Mouse (Mus musculus): ENCODE results near the gene Rangrf.
"Not testable (repeated sequence)": the region's sequence is repeated elsewhere in the genome, so short reads cannot be mapped to it uniquely, and the experiment has no call there.

The Rangrf gene

DNA sequence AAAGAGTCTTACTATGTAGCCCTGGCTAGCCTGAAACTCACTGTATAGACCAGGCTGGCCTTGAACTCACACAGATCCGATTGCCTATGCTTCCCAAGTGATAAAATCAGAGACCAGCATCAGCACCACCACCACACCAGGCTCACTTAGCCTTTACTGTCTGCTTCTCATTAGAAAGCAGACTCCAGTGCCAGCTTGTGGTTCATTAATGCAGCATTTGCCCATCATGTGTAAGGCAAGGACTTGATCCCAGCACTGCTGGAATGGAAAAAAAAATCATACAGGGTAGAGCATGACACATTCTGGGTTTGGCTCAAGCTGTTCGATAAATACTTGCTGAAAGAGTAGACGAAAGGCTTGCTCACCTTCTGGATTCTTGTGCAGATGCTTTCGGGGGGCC, 29.0 kb downstream of the Rangrf start:
- no peak for DNase-seq (ENCODE audit: low read depth, low spot score)

DNA sequence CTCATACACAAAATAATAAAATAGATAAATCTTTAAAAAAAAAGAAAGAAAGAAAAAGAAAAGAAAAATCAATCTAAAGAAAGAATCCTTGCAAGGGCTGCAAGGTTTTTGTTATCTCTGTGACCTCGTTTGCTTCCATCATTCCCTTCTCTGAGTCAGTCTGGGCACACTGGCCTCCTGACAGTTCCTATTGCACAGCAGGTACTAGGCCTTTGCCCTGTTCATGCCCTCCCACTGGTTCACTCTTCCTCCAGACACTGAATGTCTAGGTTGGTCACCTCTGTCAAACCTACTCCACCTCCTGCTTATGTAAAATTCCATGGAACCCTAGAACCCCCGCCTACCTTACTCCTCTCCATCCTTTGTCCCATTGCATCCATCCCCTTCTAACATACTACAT, 29.7 kb downstream of the Rangrf start:
- no peak for DNase-seq (ENCODE audit: low read depth, low spot score)

DNA sequence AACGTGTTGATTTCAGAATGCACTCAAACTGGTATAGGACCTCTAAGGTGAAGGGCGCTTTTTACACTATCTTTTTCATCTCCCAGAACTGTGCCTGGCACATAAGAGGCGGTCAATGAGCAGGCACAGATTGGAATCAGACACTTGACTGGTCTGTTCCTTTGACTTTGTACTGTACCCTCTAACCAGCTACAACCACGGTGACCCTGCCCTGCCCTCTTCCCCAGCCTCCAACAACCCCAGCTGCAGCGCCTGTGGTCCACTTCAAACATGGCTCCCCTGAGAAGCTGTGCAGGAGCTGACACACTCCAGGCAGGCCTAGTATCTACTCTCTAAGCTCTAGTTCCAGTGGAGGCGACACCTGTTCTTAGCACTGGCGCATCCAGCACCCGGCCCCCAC, 32.3 kb downstream of the Rangrf start:
- no peak for DNase-seq (ENCODE audit: low read depth, low spot score)

DNA sequence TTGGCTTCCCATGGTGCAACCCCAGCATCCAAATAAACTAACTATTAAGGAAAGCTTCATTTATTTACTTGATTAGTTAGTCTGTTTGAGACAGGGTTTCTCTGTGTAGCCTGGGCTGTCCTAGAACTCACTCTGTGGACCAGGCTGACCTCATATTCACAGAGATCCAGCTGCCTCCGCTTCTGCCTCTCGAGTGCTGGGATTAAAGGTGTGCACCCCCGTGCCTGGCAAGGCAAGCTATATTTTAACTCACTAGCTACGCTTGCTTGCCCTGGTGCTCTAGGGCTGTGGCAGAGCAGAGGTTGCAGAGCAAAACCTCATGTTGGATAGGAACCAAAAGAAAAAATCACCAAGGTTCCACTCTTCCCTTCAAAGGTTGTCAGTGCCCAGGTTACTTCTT, 34.5 kb downstream of the Rangrf start:
- no peak for DNase-seq (ENCODE audit: low read depth, low spot score)

DNA sequence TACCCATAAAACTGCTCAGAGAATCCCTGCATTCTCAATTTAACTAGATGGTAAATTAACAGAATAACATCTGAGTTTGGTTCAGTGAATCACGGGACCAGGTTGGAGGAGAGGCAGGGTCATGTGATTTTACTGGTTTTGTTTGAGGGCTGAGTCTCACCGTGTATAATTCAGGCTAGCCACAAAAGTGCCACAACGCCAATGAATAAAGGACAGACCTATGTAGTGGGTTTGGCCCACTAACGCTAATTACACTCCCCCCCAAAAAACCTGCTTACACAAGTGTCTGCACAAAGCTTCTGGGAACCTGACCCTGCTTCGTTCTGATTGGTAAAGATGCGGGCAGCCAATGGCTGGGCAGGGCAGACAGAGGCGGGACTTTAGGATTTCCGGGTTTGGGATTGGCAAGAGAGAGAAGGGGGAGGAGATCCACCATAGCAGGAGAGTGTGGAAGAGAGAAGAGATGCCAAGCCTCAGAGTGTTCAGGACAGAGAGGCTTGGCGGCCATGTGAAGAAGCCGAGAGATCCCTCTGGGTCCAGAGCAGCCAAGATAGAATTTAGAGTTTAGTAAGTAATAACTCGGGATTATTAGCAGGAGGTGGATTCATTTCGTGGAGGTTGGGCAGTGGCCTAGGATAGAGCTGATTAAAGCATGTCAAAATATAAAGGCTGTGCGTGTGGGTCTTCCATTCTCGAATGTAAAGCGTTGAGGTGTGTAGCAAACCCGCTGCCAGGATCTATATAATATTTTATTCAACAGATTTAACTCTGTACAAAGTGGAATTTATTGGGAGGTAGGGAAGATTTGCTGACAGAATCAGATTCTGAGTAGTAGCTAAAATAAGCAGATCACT, 35.3 kb downstream of the Rangrf start:
- peak; percentile 92 for DNase-seq (ENCODE audit: low read depth, low spot score)

DNA sequence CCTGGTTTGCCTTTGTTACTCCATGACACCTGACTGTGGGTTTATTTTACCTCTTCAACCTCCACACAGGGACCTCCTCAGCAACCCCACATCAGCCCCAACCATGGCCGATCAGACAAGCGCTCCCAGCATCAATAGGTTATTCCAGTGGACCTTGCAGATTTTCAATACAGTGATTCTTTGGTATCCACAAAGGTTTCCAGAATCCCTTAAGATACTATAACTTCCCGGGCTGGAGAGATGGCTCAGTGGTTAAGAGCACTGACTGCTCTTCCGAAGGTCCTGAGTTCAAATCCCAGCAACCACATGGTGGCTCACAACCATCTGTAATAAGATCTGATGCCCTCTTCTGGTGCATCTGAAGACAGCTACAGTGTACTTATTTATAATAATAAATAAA, 38.0 kb downstream of the Rangrf start:
- not testable (repeated sequence) for DNase-seq (ENCODE audit: low read depth, low spot score)

DNA sequence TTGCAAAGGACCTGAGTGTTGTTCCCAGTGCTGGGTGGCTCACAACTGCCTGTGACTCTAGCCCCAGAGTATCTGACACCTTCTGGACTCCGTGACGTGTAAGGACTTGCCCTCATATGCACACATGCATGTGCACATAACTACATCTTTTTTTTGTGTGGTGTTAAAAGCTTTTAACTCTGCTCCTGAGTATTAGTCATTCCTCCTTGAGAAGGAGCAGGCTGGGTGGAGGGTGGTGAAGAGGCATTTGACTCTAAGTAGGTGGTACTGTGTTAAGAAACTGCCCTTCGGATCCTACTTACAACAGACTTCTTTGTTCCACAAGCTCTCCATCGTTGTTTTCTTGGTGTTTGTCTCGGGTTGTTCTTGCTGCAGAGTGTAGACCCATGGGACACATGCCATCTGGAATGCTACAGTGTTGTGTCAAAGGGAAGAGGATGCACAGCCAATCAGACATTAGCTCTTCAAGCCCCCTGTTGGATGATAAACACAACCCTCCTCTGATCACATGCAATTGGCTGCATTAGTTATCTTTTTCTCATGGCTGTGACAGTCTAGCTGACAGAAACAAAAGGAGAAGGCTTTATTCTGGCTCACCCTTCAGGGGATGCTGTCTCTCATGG, 41.0 kb downstream of the Rangrf start:
- no peak for DNase-seq (ENCODE audit: low read depth, low spot score)

DNA sequence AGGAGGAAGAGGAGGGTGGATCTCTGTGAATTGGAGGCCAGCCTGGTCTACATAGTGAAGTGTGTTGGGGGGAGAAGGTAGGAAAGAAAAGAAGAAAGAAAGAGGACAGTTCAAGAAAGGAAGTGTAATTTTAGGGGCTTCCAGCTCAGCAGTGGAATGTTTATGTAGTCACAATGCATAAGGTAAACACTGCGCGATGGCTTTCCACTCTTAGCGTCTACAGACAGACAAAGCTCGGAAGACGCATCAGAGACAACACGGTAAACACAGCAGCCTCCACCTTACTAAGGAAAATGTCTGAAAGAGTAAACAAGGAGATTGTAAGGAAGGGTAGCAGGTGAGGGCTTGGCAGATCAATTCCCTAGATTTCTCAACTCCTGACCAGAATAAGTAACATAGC, 45.0 kb downstream of the Rangrf start:
- DNase-seq (ENCODE audit: low read depth, low spot score), result no peak

DNA sequence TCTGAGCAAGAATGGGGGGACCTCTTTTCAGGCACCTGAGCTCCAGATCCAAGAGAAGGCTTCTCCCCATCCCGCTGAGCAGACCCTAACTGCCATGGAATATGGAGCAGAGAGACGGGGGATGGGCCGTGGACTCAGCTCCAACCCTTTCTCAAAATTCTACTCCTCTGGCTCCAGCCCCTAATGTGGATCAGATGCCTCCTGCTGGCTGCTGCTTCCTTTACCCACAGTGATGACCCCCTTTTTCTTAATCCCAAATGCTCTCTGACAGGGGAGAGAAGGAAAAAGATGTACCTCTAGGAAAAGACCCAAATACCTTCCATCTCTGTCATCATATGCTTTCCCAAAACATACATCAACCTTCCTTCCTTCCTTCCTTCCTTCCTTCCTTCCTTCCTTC, 48.0 kb downstream of the Rangrf start, which contains the start of gene Odf4:
Gene Odf4 (minus strand): TSS at position 101 of the 400 bp plus-strand sequence.
- no peak for DNase-seq (ENCODE audit: low read depth, low spot score)

DNA sequence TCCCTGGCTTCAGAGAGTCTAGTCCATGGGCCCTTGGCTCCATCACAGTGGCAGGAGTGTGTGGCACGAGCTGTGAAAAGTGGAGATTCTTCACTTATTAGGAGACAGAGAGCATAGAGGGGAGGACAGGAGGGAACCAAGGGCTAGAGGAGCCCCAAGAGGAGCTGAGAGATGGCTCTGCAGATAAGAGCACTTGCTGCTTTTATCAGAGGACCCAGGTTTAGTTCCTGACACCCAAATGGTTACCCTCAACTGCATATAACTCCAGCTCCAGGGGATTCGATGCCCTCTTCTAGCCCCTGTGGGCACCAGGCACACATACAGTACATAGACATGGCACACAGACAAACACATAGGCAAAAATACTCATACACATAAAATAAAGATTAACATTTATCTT, 50.2 kb downstream of the Rangrf start:
- no peak for DNase-seq (ENCODE audit: low read depth, low spot score)

DNA sequence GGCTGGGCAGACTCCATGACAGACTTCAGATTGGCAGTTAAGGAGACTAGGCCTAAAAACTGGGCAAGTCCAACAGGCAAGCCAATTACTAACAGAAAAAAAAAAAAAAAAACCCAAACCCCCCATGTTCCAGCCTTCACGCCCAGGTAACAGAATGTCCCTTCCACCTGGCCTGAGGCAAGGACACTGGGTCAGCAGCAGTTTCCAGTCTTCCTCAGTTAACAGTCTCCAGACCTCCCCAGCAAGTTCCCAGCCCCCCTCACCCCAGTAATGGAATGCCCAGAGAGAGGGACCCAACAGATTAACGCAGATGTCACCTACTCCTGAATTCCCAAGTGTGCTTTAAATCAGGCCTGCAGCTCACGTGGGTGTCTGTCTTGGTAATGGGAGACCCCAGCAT, 51.8 kb downstream of the Rangrf start:
- no peak for DNase-seq (ENCODE audit: low read depth, low spot score)

All from skeletal muscle tissue, adult 2 months (tissue).